Mouse (Mus musculus) urinary bladder, adult 2 months (tissue): ENCODE results near the gene Rap1b. TPM values are rescaled to one million over a fixed set of nuclear protein-coding genes. Genes with fewer than 3 reads are reported as not detected.

Experiments
- DNase-seq: peaks from one replicate; pipeline ENCODE4 v3.0.0; 2022; ENCODE audit warnings: low spot score
- polyA plus RNA-seq: library from polyadenylated mRNA; depleted of rRNA; stranded (reverse); fragments of >200 nt; gene quantifications from 2 replicates; pipeline ENCODE4 v1.2.3, GENCODE M21; 2012

The Rap1b gene
- polyA plus RNA-seq, 1 experiment, result 114 TPM

DNA sequence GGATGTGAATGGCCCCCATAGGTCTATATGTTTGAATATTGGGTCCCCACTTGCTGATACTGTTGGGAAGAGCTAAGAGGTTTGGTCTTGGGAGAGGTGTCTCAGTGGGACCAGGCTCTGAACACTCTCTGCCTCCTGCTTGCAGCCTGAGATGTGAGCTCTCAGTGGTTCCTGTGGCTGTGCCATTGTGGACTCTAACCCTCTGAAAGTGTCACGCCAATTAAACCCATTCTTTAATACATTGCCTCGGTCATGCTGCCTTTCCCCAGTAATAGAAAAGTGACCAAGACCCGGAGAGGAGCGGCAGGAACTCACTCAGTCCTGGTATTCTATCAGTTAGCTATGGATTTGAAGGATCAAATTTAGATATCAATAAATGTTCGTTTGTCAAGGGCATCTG, 12.4 kb upstream of the Rap1b start:
- no peak for DNase-seq

DNA sequence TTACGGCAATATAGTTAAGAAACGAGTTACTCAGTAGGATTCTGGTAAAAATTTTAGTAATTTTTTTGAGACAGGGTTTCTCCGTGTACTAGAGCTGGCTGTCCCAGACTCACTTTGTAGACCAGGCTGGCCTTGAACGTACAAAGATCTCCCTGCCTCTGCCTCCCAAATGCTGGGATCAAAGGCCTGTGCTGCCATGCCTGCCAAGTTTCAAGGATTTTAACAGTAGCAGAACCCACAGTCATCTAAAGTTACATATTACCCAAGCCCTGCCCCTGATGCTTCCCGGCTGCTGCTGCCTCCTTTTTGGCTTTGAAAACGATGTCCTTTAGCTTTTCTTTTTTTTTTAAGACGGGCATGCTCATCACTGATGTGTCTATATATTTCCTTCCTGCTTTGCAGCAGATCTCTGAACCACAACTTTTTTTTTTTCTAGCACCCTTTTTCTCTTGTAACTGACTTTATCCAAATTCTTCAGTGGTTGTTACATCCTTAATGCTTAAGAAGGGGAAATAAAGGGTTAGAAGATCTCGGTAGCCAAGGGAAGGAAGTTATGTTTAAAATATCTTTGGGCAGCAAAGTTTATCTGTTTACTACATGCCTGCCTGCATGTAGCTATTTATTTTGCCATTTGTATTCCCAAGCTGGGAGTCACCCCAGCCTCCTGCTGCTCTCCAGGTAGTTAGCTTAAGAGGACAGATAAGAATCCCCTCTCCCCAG, 10.3 kb upstream of the Rap1b start:
- DNase-seq, result no peak

DNA sequence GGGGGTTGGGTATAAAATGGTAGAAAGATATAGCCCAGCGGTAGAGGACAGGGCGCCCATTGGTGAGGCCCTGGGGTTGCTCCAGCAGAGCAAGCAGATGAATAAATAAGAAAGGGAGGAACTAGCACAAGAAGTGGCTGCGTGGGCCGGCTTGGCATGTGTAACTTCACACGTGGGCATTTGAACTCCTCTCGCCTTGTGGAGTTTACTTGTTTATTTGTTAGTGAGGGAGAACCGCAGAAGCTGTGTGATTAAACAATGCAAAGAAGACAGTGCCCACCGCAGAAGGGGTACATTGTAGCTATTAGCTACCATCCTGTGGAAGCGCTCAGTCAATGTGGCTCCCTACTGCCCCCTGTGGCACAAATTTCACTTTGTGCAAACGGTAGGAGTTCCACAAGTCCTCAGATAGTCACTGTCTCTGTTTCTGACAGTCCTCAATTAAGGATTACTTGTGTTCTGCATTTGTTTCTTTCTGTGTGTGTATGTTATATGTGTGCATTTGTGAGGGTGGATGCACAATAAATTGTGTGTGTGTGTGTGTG, 6.9 kb upstream of the Rap1b start:
- DNase-seq, result no peak

DNA sequence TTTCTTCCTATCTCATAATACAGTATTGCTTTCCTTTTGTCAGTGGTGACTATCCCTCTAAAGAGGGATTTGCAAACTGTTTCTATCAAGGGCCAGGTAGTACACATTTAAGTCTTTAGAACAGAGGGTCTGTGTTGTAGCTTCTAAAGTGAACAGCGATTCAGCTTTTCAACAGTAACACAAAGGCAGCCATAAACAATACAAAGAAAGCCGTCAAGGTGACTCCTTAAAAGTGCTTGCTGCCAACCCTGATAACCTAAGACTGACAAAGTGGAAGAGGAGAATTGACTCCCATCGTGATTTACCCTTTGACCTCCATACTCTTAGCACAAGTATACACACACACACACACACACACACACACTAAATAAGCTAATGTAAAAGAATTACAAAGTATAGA, 3.1 kb upstream of the Rap1b start:
- no peak for DNase-seq

DNA sequence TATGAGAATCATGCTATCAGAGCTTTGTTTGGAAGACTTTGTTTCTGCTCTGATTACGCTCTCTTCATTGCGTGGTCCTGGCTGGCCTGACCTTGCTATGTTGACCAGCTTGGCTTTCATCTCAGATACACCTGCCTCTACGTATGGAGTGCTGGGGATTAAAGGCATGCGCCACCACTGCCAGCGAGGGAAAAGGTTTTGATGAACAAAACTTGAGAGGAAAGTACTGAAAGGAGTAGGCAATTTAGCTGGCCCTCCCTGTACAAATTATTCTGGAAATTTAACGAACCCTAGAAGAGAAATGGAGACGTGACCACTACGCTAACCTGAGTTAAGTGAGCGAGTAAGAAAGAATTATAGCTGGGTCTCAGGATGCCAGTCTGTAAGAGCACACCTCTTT, 961 bp upstream of the Rap1b start:
- no peak for DNase-seq

DNA sequence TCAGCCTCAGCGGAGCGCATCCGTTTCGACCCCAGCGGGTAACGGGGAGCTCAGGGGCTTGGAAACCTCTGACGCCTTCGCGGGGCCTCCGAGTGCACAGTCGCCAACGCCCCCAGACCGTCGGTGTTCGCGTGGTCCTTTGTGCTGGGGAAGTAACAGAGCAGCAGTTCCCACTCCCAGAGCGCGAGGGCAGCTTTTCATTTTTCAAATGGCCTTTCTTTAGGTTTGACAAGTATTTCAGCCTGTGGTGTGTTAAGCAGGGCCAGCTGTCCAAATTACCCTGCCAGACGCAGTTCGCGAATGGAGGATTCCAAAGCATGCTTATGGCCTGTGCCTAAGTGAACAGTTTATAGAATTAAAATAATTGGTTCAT, 411 bp upstream of the Rap1b start:
- no peak for DNase-seq

DNA sequence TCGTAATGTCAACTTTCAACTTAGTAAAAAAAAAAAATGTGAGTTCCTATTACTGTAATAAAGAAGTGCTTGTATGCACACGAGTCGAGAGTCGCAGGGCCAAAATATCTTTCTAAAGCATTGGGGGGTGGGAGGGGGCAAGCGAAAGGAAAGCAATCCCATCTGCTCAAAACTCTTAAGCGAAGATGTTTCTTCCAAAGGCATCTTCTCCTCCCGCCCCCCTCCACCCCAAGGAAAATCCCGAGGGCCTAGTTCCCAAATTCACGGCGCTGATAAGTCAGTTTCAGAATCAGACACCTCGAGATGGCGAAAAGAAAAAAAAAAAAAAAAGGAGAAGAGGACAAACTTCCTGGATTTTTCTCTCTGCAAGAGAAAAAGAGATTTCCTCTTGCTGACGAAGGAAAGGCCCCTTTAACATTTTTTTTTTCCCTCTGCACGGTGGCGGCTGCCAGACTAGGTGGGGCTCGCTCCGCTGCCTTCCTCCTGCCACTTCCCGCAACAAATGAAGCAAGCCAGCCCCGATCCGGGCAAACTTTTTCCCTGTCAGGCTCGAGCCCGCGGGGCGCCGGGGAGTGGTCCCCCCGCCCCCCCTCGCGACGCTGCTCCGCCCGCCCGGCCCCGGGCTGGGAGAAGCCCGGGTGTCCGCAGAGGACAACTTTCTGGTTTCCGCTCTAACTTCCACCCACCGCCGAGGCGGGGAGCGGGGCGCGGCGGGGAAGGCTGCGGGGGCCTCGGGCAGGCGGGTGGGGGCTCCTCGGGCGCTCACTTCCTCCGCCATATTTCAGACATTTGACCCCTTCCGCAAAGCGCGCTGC, 846 bp downstream of the Rap1b start:
- peak; percentile 60 for DNase-seq

DNA sequence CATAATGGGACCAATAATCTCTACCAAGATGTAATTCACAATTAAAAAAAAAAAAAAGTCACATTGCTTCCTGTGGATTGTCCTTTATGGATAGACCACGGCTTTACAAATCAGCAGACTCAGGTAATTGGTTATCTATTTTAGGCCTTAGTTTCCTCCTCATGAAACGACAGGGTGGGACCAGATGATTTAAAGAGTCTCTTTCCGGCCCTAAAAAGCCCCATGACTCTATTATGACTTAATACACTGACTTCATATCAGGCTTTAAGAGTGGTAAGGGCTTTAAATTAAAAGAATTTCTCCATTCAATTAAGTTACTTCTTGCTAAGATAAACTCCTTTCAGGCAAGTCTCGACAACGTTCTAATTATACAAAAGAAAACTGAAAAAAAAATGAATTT, 1.6 kb downstream of the Rap1b start:
- DNase-seq, result no peak

DNA sequence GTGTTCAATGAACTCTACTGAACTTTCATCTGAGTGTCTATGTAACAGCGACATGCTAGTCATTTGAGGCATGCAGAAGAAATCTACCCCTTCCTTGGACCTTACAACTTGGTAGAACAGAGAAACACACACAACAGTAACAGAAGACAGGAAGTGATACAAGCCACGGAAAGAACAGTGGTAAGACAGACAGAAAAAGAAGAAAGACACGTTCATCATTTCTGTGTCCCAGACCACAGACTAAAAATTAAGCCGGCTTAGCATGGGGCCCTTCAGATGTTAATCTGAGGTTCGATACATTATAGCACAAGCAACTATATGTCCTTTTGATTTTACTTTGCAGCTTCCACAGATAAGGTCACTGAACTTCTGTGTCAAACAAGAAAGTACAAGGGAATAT, 2.1 kb downstream of the Rap1b start:
- no peak for DNase-seq

DNA sequence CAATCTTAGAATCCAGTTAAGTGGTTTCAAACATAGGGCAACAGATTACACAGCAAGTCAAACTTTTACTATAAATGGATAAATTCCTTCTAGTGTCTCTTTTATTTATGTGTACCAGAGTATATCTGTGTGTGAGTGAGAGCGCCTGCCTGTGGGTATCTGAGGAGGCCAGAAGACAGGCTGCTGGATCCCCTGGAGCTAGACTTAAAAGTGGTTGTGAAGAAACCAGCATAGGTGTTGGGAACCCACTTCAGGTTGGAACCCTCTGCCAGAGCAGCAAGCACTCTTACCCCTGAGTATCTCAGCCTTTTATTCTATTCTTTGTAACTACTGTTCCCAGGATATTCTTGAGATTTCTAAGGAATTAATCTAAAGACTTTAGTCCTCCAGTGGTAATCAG, 4.1 kb downstream of the Rap1b start:
- DNase-seq, result no peak

DNA sequence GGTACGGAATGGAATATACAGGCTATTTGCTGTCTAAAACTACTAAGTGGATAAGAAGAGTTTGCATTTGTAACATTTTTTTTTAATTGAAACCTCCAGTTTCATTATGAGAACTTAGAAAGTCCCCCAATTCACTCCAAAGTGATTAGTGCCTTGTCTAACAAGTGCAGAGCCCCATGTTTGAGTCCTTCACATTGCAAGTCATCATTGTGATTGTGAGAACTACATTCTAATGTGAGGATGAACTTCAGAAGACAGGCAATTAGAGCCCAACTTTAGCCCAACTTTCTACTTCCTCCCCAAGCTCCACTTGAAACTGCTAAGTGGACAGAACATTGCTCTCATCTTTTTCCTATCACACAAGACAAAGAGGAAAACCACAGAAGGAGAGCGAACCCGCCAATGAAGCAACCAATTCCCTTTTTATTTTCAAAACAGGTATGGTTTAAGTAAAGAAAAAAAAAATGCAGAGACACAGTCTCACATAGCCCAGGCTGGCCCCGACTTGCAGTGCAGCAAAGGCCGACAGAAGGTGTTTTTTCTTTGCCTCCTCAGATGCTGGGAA, 5.3 kb downstream of the Rap1b start:
- DNase-seq, result no peak

DNA sequence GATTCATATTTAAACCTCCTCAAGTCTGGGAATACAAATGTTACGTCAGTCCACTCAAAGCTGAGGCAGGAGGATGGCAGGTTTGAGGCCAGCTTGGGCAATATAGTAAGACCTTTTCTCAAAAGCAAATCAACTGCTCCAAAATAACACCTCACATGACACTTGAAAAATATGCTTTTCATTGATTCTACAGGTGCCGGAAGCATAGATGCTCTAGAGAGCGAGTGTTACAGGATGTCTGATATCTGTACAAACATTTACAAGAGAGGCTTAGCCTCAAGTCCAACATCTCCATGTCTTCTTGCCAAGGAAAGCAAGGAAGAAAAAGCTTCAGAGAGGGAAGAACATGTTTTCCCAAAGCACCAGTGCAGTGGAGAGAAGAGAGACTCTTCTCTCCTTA, 6.1 kb downstream of the Rap1b start:
- DNase-seq, result no peak

DNA sequence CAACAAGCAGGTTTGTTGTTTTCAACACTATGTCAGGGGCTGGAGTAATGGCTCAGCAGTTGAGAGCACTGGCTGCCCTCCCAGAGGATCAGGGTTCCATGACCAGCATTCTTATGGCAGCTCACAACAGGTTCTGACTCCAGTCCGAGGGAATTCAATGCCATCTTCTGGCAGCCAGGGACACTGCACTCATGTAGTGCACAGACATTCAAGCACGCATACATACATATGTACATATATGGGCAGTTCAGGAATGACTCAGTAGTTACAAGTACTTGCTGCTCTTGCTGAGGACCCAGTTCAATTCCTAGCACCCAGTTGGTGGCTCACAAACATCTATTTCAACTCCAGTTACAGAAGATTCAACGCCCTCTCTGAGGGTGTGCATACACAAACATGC, 6.9 kb downstream of the Rap1b start:
- DNase-seq, result no peak

DNA sequence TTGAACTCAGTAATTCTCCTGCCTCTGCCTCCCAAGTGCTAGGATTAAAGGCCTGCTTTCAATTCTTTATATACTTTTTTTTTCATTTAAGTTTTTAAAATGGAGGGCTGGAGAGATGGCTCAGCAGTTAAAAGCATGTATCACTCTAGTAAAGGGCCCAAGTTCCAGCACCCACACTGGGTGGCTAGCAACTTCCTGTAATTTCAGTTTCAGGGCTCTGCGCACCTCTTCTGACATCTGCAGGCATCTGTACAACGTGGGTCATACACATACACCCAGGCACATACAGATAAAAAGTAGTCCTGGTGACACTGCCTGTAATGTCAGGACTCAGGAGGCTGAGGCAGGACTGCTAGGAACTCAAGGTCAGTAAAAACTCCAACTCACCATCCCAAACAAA, 9.5 kb downstream of the Rap1b start:
- no peak for DNase-seq

DNA sequence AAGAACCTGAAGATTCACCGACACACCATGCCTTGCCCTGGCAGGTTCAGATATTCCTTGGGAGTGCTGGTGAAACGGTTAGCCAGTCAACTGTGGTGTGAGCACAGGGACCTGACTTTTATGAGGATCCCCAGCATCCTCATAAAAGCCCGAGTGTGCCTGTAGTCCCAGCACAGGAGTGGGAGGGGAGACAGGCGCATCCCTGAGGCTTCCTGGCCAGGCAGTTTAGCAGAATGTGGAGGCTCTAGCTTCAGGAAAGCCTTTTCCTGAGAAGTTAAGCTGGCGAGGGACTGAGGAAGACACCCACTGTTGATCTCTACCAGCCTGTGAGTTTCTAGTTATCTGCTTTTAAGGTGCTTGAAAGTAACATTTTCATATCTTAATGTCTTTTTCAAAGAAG, 10.4 kb downstream of the Rap1b start:
- DNase-seq, result no peak

DNA sequence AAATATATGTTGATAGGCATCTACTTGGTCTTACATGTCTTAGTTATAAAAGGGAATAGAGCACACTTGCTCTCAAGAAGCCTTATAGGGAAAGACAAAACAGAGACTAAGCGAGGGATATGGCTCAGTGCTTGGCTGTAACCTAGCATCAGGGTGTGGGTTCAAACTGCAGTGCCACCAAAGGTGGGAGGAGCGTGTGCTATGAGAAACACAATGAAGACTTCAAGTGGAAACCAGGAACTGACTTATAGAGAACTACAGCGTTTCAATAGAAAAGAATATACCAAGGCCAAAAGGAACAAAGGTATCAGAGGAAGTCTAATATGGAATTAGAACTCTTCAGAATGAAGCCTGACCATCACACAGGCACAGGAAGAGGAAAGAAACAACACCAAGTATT, 15.0 kb downstream of the Rap1b start:
- no peak for DNase-seq

DNA sequence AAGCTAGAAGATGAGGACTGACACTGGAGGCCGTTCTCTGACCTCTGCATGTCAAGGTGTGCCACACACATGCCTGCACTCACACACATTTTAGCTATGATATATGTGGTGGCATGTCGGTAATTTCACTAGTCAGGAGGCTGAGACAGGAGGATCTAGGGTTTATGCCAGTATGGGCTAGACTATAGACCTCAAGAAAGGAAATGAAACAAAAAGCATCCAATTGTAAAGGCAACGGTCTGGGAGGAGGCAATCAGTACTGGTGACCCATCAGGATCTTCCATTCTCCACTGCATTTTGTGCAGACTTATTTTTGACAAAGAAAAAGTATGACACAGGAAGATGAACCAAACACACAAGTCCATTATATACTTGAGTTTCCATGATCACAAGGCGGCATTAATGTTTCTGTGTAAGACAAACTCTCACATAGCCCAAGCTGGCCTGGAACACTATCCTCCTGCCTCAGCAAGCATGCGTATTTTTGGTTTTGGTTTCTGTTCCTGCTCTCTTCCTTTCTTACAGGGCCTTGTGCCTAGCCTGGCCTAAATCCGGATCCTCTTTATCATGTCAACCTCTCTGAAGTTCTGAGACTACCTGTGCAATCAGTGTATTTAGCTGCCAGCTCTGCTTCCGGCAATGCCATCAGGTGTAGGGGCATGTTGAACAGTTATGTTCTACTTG, 16.2 kb downstream of the Rap1b start:
- no peak for DNase-seq

DNA sequence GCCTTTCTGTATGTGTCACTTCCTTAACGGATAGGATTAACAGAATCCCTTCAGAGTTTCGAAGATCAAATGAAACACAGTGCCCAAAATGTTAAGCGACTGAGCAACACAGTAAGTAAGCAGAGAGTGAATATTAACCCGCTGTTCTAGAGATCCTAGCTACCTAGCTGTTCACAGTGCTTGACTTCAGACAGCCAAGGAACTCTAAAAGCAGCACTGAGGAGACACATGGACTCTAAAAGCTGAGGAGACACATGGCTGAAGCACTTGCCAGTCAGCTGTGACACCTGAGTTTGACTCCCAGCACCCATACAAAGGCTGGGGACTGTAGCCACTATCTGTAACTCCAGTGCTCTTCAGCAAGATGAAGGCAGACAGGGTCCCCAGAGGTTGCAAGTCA, 16.8 kb downstream of the Rap1b start:
- no peak for DNase-seq

DNA sequence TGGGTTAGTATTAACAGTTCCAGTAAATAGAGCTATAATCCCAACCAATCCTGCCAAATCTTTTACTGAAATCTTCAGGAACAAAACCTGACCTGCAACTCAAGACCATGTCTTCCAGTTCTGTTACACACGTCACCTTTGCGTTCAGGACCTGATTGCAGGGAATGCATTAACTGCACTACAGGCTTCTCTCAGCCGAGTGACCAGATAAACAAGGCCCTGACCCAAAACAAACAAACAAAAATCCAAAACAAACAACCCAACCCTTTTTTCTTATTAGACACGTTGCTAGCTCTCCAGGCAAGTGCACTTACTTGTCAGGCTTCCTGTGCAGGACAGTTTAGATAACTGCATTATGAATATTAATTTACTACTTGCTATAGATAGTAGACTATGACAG, 17.3 kb downstream of the Rap1b start:
- DNase-seq, result no peak

DNA sequence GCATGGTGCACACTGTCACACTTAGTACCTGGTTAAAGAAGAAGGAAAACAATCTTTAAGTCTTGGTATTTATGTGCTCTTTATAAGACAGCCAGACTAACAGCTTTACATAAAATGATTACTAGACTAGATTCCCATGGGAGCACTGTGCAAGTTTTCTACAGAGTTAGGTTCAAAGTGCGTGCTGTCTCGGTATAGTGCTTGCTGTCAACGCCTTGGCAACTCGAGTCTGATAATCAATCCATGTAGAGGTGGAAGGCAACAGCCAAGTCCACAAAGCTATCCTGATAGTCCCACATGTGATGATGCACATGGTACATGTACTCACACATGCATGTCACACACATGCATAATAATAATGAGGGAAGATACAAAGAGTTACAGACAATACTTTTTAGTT, 21.2 kb downstream of the Rap1b start:
- no peak for DNase-seq

DNA sequence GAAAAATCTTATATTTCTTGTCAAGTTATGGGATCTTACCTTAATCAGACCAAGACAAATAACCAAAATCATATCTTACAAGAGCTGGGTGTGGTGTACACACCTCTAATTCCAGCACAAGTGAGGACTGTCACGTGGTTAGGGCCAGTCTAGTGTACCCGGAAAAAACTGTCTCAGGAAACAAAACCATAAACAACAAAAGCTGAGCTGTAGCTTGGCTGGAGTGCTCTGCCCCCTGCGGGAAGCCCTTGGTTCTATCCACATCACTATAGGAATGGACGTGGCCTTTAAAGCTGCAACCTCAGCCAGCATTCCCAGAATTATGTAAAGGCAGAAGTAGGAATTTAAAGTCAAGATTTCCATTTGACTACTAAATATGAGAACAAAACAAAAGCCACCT, 21.7 kb downstream of the Rap1b start:
- DNase-seq, result no peak

DNA sequence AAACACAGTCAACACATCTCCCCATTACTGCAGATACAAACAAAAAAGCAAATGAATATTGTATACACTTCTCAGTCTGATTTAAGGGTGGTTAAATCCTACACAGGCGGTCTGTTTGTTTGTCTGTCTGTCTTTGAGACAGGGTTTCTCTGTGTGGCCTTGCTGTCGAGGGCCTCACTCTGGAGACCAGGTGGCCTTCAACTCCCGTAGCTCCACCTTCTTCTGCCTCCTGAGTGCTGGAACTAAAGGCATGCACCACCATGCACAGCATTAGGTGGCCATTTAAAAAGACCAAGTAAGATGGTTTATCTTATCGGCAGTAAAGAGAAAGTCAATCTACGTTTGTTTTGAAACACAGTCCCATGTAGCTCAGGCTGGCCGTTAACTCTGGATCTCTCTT, 22.5 kb downstream of the Rap1b start:
- DNase-seq, result no peak
